Mouse (Mus musculus) fat pad, adult 2 months (tissue): ENCODE results near the gene Trim31.

Experiments used
- DNase-seq: peaks from one replicate; pipeline ENCODE4 v3.0.0-alpha.2; 2011; ENCODE audit warnings: low read depth, low spot score; ENCODE audit errors: extremely low read depth

The Trim31 gene

GRCm38 (mm10) chr17:36893387-36893786 lies 4.5 kb upstream of the Trim31 start:
- no peak for DNase-seq

GRCm38 (mm10) chr17:36896583-36896982 lies 1.3 kb upstream of the Trim31 start:
- no peak for DNase-seq

GRCm38 (mm10) chr17:36897065-36897464 lies 853 bp upstream of the Trim31 start:
- no peak for DNase-seq

DNA sequence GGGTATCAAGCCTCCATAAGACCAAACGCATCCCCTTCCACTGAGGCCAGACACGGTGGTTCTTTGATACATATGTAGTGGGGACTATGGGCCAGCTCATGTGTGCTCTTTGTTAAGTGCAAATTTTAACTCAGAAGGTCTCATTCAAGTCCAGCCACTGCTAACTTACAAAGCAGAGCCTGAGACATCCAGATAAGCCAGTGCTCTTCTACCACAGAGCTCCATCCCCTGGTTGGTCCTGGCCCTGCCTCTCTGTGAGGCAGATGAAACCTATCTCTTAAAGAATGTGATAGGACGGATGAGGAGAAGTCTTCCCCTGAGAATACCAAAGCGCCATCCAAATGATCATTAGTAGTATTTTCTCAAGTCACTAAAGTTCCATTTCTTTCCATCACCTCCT lies 1.5 kb downstream of the Trim31 start:
- no peak for DNase-seq

GRCm38 (mm10) chr17:36900001-36900400 lies 2.1 kb downstream of the Trim31 start:
- DNase-seq: no peak

DNA sequence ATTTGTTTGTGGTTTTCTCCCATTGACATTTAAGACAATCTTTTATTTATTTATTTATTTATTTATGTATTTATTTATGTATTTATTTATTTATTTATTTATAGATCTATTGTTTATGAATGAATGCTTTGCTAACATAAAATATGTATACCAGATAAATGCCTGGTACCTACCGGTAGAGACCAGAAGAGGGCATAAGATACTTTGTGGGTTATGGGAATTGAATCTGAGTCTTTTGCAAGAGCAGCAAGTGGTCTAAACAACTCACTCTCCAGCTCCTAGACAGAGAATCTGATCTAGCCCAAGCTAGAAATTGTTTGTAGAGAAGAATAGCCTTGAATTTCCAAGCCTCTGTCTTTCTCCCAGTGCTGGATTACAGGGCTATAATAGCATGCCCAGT lies 2.8 kb downstream of the Trim31 start:
- DNase-seq: no peak

DNA sequence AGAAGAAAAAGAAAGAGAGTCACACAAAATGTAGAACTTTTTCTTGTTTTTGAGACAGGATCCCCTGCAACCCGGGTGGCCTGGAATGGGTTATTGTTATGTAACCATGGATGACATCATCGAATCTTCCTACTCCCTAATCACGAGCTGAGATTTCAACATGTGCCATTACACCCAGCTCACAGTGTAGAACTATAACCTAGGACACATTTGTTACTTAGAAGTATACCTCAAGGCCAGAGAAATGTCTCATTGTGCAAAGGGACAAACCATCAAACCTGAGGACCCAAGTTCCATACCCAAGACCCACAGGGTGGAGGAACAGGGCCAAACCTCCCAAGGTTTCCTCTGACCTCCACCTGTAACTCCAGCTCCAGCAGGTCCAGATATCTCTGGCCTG lies 5.7 kb downstream of the Trim31 start:
- no peak for DNase-seq

GRCm38 (mm10) chr17:36908235-36908634 lies 10.3 kb downstream of the Trim31 start:
- no peak for DNase-seq

DNA sequence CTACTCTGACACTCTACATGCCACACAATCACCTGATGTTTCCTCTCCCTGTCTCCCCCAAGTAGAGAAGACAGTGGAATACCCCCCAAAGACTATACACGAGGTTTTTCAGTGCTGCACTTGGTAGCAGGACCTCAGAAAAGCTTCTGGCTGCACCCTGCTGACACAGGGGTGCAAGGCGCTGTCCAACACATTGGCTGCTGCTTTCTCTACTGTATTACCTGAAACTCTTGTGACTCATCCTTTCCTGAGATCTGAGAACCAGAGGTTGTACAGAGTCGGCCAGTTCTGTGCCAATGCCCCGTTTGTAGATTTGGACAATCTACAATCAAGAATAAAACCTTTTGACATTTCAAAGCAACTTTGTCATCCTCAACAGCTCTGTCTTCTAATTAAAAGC lies 11.9 kb downstream of the Trim31 start:
- no peak for DNase-seq

DNA sequence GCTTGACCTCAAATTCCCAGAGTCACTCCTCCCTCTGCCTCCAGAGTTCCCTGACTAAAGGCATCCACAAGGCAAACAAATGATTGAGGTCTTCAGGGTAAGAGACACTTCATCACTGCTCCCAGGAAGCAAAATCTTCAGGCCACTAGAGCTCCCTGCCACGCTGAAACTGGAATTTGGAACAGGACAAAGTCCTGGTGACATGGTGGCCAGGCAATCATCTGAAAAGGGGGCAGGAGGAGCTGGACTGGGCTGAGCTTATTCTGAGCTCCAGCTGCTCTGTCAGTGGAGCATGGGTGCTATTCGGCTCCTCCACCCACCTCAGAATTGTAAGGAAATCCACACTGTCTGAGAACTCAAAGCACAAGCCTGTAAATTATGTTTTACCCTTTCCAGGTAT lies 14.1 kb downstream of the Trim31 start:
- DNase-seq: no peak

DNA sequence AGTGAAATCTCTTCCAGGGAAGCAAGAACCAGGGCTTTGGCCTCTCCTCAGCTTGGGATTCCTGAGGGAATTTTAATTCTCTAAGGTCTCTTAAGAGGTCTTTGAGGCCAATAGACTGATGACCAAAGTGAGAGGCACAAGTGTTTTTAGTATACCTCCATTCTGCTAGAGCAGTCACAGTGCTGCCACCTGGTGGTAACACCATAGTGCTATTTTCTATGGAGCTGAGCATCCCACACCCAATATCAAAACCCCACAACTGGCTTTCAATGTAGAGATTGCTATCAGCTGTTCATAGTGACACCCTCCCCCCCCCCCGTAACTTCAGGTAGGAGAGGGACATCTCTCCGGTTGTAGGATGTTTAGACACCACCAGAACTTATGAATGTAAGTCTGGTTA lies 16.2 kb downstream of the Trim31 start:
- DNase-seq: no peak

GRCm38 (mm10) chr17:36915076-36915475 lies 17.2 kb downstream of the Trim31 start:
- DNase-seq: no peak

DNA sequence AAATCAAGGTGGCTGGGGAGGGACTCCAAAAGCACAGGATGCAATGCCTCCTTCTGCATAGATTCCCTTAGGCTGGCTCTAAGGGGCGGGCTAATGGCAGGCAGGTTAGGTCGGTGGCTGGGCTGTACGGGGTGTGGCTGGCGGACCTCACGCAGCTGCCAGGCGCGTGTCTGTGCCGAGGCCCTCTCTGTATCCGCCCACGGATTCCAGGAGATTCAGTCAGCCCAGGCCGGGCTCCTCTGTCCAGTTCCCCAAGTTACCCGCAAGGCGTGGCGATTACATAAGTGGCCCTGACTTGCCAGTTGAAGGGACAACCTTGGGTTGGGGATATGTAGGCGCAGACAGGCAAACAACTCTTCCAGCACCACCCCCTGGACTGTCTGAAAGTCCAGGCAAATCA lies 22.3 kb downstream of the Trim31 start:
- DNase-seq: no peak

DNA sequence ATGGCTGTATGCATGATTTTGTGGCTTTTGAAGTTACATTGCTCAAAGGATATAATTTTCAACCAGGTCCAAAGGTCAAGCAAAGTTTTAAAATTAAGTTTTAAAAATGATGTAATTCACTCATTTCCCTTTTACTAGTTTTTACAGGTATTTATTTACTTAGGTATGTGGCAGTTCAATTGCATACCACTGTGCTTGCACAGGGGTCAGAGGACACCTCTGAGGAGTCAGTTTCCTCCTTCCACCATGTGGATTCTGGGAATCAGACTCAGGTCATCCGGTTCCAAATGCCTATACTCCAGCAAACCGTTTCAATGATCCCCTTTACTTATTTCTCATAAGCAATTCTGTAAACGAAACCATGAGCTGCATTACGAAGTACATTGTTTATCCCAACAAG lies 24.8 kb downstream of the Trim31 start:
- no peak for DNase-seq

DNA sequence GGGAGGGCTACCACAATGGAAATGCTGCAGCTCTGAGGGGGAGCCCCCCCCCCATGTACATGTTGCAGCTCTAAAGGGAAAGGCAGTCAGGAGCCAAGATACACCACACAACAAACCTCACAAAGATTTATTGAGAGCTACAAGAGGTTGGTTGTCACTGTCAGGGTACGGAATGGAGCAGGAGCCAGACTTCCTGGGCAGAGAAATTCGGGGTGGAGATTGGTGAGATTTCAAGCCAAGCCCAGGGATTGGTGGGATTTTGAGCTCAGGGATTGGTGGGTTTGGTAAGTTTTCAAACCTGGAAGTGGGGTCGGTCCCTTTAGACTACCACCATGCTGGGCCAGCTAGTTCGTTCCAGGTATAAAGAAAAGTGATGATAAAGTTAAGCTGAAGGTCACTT lies 25.6 kb downstream of the Trim31 start:
- DNase-seq: no peak

- DNase-seq: no peak
Observed at GRCm38 (mm10) chr17:36927496-36928120, 29.7 kb downstream of the Trim31 start.

GRCm38 (mm10) chr17:36929236-36929932 lies 31.5 kb downstream of the Trim31 start:
- no peak for DNase-seq

DNA sequence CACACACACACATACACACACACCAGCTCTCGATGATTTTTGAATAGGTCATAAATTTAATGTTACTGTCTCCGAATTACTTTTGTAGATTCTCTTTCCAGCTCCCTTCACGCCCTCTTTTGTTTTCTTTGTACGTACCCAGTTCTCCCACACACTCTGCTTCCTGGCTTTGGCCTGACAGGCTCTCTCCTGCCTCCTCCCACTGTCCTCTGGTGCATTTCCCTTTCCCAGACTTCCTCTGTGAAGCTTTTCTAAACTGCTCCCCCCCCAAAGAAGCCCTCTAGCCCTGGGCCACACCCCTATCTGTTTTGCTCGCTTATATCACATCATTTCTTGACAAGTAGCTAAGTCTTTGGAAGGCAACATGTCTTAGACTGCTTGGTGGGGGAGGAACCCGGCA lies 32.3 kb downstream of the Trim31 start:
- DNase-seq: no peak

DNA sequence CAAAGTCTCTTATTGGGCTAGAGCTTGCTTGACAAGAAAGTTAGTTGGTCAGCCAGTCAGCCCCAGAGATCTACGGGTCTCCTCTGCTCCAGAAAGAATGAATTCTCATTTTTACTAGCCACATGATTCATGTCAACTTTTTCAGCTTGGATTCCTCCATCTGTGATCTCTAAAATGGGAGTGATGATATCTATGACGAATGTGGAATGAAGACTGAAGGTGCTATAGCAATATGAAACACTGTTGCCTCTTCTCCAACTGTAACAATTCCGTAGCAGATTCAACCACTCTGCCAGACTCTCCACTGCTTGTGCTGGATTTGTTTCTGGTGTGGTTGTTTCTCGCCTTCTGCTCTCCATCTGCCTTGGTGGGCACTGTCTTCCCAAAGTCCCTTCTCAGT lies 33.2 kb downstream of the Trim31 start:
- no peak for DNase-seq

- no peak for DNase-seq
Observed at GRCm38 (mm10) chr17:36931806-36932205, 33.9 kb downstream of the Trim31 start.

- no peak for DNase-seq
Observed at GRCm38 (mm10) chr17:36938056-36938455, 40.1 kb downstream of the Trim31 start.

GRCm38 (mm10) chr17:36942391-36942790 lies 44.5 kb downstream of the Trim31 start:
- no peak for DNase-seq
